Mouse (Mus musculus): Measurements from ENCODE around the gene Tnik.

Gene Tnik

DNA sequence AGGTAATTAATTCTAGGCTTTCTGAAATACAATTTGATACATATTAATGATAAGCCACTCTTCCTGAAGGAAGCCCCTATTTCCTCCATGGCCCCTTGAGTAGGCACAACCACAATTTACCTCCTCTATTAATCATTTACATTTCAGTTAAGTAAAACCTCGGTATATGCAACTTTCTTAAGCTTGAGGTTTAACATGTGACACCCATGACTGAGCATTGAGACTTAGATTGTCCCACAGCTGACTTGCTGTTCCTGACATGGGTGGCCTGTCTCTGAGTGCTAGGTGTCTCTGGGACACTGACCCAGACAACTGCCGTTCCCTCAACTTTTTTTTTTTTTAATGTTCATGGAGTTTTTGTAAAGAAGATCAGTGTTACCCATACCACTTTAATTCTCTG, 358.8 kb downstream of the Tnik start:
- DNase-seq (ENCODE audit: low read depth), result no peak

DNA sequence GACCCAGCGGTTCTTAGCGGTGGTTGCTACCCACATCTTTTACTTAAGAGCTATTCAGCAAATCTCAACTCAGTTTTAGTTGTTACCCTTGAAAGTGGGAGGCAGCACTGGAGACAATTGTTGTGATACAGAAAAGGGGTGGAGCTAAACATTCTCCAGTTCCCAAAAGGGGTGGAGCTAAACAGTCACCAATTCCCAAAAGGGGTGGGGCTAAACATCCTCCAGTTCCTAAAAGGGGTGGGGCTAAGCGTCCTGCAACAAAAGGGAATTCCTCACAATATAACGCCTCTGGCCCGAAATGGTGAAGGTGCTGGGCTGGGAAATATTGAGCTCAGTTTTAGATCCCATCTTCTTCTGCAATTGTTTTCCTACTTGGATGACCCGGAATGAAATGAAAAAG, 363.8 kb downstream of the Tnik start:
- no peak for DNase-seq (ENCODE audit: low read depth)

DNA sequence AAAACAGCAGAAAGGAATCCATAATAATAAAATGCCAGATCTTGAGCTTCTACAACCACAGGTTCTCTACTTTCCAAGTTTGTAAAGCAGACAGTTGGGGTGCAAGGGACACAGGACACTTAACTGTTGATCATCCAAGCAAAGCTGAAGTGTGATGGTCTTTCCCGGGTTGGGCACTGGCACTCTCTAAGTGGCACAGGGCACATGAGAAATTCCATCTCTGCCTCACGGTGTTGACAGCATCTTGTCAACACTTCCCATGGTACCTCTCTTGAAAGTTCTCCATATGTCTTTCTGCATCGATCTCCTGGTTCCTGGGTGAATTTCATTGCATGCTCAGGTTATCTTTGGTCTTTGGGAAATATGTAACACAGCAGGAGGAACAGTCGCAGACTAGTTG, 373.8 kb downstream of the Tnik start:
- no peak for DNase-seq (ENCODE audit: low read depth)

DNA sequence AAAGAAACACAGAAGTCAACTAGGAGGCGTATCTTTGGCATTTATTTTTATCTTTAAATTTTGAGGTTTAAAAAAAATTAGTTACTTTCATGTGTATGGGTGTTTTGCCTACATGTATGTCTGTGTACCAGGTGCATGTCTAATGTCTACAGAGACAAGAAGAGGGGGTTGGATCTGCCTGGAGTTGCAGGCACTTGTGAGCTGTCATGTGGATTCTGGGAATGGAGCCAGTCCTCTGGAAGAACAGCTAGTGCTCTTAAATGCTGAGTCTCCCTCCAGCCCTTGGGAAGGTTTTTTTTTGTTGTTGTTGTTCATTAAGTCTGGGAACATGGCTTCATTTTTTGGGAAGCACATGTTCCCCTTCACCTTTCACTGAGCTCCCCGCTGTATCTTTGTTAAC, 375.9 kb downstream of the Tnik start:
- no peak for DNase-seq (ENCODE audit: low read depth)

DNA sequence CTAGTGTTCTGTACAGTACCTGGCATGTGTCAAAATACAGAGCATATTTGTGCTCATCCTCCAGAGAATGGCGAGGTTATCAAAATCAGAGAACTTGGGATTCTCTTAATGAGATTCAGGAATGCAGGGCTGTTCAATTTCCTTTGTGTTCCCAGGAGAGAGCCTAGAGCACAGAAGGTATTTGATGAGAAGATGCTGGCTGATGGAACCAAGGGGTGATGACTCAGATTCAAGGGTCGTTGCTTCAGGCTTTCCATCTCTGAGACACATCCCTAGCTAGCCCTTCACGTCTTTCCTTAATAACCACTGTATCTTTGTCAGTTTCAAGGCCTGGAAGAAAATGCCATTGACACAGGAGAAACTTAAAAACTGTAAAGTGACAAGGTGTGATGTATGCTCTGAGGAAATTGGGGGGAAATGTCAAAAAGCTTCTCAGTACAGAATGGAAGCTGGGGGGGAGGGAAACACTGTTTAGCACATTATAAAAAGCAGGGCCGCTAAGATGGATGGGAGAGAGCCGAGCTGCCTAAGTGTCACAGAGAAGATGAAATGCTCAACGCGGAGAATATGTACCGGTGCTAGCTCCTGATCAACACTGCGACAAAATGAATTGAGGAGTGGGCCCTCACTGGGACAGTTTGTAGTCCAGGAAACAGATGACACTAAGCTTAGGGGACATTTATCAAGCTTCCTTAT, 380.4 kb downstream of the Tnik start:
- no peak for DNase-seq (ENCODE audit: low read depth)

DNA sequence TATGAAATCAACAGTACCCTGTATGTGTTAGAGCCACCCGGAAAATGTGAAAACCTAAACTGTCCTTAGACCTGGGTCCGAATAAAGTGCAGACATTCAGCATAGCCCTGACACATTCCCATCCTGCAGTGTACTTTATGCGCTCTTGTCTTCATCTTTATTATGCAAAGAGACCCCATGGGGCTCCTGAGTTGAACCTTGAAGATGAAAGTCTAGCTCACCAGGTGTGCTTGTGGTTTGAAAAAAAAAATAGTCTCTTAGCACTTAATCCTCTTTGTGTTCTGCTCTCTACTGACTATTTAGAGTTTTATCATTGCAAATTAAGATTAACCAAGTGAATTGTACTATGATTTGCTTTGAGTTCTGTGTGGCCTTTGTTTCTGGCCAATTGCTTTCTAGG, 389.6 kb downstream of the Tnik start:
- no peak for DNase-seq (ENCODE audit: low read depth)

DNA sequence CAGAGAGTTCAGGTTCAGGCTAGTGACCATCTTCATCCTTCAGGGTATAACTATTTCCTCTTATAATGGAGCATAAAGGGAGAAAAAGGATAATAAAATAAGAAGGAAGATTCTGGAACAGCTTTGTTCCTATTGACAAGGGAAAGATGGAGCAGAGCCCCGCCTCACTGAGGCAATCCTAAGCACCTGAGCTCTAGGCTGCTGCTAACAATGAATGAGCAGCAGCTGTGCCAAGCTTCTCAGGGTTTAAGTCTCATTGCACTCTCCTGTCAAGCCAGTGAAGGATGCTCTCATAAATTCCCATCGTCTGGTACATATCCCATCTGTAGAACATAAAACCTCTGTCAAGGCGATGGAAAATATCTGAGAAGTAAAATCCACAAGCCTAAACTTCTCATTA, 390.0 kb downstream of the Tnik start:
- DNase-seq (ENCODE audit: low read depth), result no peak

DNA sequence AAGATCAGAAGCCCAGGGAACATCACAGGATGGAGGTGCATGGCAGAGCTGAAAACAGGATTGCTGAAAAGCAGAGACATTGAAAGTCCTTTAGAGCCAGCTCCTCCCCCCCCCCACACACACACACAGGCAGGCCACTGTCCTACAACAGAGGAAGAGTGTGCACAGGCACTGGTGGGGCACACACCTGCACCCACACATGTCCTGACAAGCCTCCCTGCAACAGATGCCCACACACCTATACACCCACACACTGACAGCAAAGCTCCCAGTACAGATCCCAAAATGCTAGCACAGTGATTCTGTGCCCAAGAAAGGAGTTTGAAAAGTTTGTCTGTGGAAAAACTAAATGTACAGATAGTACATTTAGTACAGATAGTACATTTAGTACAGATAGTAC, 391.7 kb downstream of the Tnik start:
- DNase-seq (ENCODE audit: low read depth), result no peak

DNA sequence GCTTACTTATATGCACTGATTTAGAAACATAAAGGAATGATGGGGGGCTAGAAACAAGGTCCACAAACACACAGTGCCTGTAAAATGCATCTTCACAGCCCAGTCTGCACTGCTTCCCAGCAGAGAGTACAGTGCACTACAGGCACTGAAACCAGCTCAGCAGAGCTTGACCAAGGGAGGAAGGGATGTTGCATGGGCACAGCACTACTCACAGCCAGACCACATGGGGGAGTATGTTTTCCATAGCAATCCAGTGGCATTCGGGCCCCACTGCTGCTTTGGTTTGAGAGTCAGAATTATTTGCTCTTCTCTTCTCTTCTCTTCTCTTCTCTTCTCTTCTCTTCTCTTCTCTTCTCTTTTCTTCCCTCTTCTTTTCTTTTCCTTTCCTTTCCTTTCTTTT, 395.3 kb downstream of the Tnik start:
- DNase-seq (ENCODE audit: low read depth), result no peak

DNA sequence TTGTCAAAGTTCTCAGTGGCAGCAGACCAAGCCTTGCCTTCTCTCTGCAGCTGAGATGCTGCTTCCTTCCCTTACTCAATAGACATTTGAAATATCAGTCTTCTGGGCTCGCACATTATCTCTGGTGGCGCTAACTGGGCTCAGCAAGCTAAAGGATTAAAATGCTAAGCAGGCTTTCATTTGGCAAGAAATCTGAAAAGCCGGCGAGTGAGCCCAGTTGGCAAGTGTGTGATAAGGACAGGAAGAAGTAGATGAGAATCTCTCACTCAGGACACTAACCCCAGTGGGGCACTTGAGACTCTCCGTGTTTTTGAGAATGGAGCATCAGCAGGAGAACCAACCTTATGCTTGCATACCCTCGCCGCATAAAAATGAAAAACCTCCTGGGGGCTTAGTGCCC, 417.8 kb downstream of the Tnik start:
- no peak for DNase-seq (ENCODE audit: low read depth)

DNA sequence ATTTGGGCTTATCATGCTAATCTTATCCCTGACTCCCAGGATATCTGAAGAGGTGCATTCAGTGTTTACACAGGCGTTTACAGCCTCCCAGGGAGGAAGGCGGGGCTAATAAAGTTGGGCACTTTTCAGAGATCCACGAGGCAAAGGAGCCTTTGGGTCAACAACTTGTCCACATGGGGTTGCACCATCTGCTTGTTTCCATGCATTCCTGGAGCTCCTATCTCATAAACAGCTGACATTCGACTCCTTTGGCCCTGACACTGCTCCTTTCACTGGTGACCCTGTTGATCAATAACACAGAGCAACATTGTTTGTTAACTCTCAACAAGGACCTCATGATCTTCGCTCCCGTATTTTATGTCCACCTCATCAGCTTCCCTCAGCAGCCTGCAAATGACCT, 418.9 kb downstream of the Tnik start:
- DNase-seq (ENCODE audit: low read depth), result no peak

DNA sequence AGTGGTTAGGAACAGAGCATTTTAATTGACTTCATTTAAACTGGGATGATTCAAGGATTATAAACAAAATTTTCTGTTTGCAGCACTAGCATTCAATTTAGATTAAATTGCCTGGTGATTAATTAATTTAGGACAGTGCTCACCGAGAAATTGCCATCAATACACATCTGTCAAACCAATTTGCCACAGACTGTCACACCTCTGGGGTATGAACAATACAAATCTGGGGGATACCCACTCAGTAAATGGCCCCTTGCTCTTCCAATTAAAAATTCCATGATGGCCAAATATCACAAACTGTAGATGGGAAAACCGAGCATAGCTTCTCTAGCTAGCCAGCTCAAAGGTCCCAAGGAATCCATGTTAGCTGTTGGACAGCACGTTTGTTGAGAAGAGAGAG, 419.4 kb downstream of the Tnik start:
- no peak for DNase-seq (ENCODE audit: low read depth)

DNA sequence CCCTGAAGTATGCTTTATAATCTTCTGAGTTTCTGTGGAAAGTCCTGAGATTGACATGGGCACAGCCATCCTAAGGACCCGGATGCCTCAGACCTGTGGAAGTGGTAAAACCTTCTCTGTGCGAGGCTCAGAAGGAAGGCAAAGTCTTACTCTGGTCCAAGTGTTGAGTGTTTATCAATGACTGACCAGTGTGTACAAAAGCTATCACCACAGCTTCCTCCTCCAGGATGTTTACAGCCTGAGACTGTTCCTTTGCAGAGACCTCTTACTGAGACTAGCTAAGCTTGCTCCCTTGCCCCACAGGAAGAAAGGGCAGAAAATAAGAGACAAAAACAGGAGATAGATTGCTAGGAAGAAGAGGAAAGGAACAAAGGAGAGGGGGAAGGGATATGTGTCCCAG, 422.5 kb downstream of the Tnik start:
- DNase-seq (ENCODE audit: low read depth), result no peak

DNA sequence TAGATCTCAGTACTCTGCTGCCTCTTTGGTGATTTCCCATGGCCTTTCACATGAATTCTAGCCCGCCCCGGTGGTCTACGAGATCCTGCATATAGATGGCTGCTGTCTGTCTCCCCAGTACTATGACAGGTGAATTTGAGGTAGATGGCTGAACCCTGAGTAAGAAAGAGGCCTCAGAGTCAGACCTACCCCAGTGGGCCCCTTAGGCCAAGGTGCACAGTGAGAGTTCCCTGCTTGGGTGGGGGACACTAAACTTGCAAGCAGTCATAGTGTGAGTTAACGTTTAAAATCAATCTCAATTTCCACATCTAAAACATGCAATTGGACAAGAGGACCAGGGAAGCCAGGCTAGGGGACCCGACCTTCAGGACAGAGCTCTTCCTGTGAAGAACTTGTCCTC, 431.8 kb downstream of the Tnik start:
- no peak for DNase-seq (ENCODE audit: low read depth)

DNA sequence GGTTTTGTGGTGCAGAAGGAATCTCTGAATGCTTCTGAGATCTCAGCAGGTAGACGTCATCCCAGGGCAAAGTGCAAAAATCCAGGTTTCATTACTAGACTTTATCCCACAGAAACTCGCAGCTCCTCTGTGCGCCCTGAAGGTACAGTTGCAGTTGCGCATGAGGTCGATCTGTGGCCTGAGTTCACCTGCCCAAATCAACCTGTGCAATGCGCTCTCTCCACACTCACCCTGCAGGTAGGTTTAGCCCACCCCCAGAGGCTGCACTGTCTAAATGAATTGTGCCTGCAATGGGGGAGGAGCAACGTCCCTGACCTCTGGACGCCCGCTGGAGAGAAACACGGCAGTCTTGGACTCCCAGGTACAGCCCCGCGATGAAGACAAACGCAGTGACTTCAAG, 432.6 kb downstream of the Tnik start:
- no peak for DNase-seq (ENCODE audit: low read depth)

DNA sequence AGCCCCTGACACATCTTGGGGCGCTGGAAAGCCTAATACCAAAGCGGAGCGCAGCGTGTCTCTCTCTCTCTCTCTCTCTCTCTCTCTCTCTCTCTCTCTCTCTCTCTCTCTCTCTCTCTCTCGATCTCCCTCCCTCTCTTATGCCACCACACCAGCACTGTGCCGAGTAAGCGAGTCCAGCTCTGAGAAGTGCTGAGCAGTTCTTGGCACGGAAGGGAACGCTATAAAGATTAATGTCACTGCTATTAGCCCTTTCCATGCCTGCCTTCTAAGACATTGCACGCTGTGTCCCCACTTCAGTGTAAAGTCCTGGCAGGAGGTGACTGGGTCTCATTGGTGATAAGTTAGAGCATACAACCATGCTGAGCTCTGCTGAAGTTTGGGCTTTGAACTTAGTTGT, 433.1 kb downstream of the Tnik start:
- no peak for DNase-seq (ENCODE audit: low read depth)

DNA sequence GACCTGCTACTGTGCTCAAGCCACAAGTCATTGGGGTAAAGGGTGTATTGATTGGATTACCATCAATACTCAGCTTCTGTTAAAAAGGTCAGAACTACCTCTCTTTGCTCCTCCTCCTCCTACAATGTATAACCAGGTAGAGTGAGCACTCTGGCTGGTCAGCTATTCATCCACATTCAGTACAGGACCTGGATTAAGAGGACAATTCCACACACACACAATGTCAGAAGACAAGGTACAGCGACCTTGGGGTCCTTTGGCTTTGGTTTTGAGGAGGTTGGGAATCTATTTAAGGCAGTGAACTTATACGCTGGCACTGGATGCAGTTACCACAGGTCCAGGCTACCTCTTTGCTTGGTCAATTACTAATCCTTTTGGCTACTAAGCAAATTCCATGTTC, 434.8 kb downstream of the Tnik start, which contains the start of gene Slc2a2:
Gene Slc2a2, plus strand, starts transcription at position 107 of the 400 bp plus-strand sequence.
- no peak for DNase-seq (ENCODE audit: low read depth)

DNA sequence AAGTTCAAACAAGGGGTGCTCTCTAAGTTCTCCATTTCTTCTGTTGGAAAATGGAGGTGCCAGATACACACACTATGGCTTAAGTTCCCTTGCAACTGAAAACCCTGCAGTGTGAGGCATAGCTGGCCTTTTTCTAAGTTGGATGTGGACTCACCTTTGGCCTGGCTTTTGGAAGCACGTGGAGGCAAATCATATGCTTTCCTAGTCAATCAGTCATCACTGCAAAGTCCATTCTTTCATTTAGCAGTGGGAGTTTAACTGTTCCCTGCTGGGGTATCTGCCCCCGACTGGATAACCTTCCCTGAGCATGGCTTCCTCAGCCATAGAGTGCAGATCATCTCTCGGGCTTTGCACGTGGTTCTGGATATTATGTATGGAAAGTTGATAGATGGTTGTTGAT, 436.6 kb downstream of the Tnik start:
- DNase-seq (ENCODE audit: low read depth), result no peak

DNA sequence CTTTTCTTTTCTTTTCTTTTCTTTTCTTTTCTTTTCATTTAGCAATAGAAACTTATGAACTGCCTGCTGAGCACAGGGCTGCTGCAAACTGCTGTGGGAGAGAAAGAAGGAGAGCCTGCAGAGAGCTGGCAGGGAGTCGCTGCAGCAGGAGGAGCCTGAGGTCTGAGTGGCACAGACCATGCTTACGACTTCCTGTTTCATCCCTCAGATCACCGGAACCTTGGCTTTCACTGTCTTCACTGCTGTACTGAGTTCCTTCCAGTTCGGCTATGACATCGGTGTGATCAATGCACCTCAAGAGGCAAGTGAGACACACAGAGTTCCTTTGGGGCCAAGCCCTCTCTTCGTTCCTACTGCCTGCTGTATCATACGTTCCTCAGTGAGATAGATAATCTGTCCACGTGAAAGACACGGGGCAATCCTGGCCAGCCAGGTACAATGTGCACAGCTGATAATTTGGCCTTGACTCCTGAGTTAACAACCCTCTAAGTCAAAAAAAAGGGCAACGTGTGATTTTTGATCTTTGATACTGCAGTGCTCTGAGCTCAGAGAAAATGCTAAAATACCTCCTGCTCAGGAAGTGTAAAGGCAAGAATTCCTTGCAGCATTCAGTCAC, 442.6 kb downstream of the Tnik start:
- DNase-seq (ENCODE audit: low read depth), result no peak

DNA sequence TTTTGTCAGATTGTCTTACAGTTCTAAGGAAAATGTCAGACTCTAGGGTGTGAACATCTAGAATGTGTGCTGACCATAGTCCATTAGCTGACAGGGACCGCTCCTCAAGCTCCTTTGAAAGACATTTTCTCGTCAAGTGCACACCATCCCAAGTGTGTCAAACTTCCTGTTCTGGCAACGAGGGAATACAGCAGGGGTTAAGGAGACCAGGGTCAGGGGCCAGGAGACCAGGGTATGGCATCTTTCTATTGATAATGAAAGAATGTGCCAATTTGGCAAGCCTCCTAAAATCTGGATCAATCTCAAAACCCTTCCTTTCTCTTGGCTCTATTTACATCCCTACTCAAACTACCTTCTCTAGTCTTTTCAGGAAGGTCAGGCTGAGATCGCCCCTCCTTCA, 443.7 kb downstream of the Tnik start:
- DNase-seq (ENCODE audit: low read depth), result no peak

DNA sequence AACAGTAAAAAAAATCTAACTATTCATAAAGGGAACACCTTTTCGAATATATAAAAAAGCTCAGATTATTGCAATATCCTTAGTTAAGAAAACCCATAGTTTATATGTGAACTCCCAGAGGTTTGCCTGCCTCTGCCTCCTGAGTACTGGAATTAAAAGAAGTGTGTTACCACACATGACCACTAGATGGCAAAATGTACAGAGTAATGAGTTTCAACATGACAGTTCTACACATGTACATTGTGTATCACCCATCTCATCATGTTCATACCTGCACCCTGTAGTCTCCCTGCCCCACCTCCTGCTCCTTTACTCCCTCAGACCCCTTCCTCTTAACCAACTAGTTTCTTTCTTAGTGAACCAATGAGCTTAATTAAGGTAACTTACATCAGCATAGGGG, 446.7 kb downstream of the Tnik start:
- DNase-seq (ENCODE audit: low read depth), result no peak

DNA sequence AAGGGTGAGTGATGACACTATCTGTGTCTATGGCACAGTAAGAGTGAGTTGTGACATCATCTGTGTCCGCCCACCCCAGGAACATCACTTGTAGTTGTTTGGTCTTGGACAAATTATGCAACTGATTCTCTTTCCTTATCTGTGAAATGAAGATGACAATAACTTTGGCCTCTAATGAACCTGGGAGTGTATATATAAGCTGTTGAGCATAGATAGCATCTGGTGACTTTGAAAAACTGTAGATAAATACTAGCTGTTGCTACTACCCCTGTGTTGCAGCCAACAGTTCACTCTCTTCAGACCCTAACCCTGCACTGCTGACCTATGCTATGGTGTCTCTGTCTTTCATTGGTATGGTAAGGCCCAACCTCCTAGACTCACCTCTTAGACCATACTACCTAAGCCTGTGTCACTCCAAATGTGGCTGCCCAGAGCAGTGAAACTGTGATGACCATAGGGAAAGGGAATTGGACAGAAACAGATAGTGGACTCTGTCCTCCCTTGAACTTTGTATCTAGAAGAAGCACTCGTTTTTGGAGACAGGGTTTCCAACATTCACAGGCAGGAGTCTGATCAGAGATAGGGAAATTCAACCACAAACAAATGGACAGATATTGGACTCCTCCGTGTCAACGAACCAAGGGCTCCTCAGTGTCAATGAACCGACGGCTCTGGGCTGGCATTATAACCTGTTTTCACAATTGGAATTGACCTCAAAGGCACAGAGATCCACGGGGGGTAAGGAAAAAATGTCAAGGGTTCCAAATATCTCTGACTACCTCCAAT, 451.1 kb downstream of the Tnik start:
- DNase-seq (ENCODE audit: low read depth), result no peak

DNA sequence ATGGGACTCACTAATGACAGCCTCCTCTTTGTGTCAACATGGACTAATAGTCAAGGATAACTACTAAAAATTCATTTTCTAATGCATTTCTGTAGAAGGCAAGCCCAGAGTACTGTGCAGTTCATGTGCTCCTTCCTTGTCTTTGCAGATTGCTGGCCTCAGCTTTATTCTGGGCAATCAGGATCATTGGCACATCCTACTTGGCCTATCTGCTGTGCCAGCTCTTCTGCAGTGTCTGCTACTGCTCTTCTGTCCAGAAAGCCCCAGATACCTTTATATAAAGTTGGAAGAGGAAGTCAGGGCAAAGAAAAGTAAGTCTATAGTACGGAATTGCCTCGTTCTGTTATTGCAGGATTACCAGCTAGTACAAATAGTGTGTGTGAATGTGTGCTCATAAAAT, 455.5 kb downstream of the Tnik start:
- DNase-seq (ENCODE audit: low read depth), result no peak
